Mouse (Mus musculus) cortical plate, adult 2 months (tissue): ENCODE measurements around the gene Gm5414. TPM values are rescaled to one million over a fixed set of nuclear protein-coding genes. Genes with fewer than 3 reads are reported as not detected.

Experiments used
- H3K27ac ChIP-seq: fragments of 200-500 bp; 2 replicates; pipeline ENCODE4 v1.5.1; 2012; ENCODE audit warnings: low read length, control low read depth, inconsistent platforms; ENCODE audit not compliant: insufficient read depth
- H3K4me1 ChIP-seq: fragments of 200-500 bp; 2 replicates; pipeline ENCODE4 v1.6.1; 2011; ENCODE audit warnings: low read length; ENCODE audit not compliant: control insufficient read depth, insufficient read depth
- H3K4me3 ChIP-seq: fragments of 200-500 bp; 2 replicates; pipeline ENCODE4 v1.5.1; 2011; ENCODE audit warnings: mild to moderate bottlenecking, low read length, control low read depth; ENCODE audit not compliant: insufficient read depth
- CTCF ChIP-seq: fragments of 200-500 bp; IDR thresholded peaks from 2 replicates; pipeline ENCODE4 v1.5.1; 2011; ENCODE audit warnings: mild to moderate bottlenecking, control low read depth, low read length; ENCODE audit not compliant: insufficient read depth; ENCODE audit errors: extremely low read depth
- POLR2A ChIP-seq: fragments of 200-500 bp; IDR thresholded peaks from 2 replicates; pipeline ENCODE4 v1.6.1; 2011; ENCODE audit warnings: mild to moderate bottlenecking, low read length, control low read depth; ENCODE audit not compliant: insufficient read depth; ENCODE audit errors: extremely low read depth
- polyA plus RNA-seq: library from polyadenylated mRNA; depleted of rRNA; stranded (reverse); fragments of >200 nt; gene quantifications from 2 replicates; pipeline ENCODE4 v1.2.3, GENCODE M21; 2012; rRNA removed

Gene Gm5414
- not detected in 2 replicates for polyA plus RNA-seq

DNA sequence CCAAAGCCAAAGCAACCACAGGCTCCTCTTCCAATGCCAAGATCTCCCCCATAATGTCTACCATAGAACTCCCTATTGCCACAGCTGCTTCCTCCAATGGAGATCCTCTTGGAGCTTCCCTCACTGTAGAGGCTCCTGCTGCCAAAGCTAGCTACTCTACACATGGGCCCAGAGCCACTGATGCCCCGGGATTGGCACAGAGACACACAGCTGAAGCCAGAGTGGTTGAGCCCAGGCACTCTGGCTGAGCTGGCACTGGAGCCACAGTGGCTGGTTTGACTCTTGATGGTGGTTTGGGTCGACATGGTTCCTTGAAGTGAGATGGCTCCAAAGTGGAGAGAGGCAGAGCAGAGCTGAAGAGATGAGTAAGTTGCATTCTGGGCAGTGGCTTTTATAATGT lies at the start of gene Gm5414:
TSS of gene Gm5414 (minus strand) at position 305 of the 400 bp plus-strand sequence.
- no peaks in the 10 kb centered on the region for H3K4me1 ChIP-seq
- TF ChIP-seq POLR2A (no peak), CTCF (no peak)
- no peak within 1 kb of the TSS for H3K27ac ChIP-seq
- H3K4me3 ChIP-seq = no peak within 1 kb of the TSS

DNA sequence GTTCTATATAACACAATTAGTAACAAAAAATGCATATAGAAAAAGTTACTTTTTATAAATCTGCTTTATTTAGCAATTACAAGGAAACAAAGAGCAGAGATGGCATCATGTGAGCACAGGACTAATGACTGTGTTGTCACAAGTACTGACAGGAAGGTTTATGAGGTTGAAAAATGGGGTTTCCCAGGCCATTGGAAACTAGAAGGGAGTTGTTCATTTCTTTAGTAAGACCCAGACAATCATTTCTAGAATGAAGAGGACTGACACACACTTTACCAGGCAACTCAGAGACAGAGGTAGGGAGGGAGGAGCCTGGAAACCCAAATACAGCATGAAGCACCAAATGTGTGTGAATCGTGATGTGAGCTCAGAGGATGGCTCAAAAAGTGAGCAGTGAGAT lies 48.0 kb upstream of the Gm5414 start:
- TF ChIP-seq CTCF = no peak
- no peak overlapping the region for H3K4me3 ChIP-seq
- H3K27ac ChIP-seq = no peak overlapping the region
- H3K4me1 ChIP-seq = no peaks in the 10 kb centered on the region

DNA sequence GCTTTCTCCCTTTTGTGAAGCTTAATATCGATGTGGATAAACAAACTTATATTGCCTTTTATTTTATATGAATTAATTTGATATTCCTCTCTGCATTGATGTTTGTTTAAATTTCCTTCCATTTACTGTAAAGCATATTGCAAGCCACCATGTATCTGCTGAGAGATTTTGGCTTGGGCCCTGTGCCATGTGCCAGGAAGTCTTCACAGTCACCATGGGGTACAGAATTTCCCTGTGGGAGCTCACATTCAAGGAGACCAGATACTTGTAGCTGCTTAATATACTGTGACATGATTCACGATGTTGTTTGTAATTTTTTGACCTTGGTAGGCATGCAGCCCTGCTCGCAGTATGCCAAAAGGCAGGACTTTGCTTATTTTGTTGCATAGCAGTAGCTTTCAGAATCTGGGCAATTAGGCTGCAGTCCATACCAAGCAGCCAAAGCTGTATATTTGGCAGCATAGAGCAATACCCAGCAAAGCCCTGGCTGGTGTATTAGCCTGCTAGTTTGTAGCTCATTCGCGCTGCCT lies 24.8 kb upstream of the Gm5414 start:
- TF ChIP-seq POLR2A (no peak), CTCF (no peak)
- Histone ChIP-seq H3K27ac (no peak overlapping the region), H3K4me3 (no peak overlapping the region), H3K4me1 (no peaks in the 10 kb centered on the region)

DNA sequence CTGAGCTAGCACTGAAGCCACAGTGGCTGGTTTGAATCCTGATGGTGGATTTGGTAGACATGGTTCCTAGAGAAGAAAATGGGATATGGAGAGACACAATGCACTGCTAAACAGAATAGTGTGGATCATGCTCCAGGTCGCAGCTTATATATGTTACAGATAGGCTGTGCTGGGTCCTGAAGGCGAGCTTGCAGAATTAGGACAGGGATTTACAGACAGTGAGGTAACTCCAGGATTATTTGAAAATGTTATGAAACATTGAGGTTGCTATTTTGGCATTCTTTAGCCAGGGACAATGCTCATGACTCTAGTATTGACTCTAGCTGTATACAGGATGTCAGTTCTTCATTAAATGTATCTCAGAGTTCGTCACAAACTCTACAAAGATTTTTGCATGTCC lies 19.3 kb upstream of the Gm5414 start, which contains the start of gene Gm5478:
TSS of gene Gm5478 (minus strand) at position 101 of the 400 bp plus-strand sequence.
- H3K4me1 ChIP-seq = no peaks in the 10 kb centered on the region
- TF ChIP-seq CTCF = no peak
- TF ChIP-seq POLR2A = no peak
- H3K27ac ChIP-seq = no peak within 1 kb of the TSS
- no peak within 1 kb of the TSS for H3K4me3 ChIP-seq

DNA sequence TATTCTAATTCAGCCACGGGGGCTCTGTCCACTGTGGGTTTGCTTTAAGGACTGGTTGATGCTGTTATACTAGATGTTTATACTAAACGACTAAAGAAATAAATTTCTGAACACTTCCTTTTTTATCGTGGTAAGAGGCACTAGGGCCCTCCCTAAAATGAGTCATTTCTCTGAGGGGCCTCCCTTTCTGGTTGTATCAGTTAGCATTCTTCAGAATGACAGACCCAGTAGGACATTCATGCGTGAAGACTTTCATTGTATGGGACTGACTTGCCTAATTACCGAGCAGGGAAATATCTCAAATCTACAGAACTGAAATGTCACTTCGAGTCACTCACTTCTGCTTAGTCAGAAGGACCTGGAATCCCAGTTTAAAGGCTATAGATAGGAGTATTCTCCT lies 28.9 kb downstream of the Gm5414 start:
- no peak overlapping the region for H3K27ac ChIP-seq
- no peak overlapping the region for H3K4me3 ChIP-seq
- H3K4me1 ChIP-seq = no peaks in the 10 kb centered on the region
- TF ChIP-seq CTCF (no peak), POLR2A (no peak)

DNA sequence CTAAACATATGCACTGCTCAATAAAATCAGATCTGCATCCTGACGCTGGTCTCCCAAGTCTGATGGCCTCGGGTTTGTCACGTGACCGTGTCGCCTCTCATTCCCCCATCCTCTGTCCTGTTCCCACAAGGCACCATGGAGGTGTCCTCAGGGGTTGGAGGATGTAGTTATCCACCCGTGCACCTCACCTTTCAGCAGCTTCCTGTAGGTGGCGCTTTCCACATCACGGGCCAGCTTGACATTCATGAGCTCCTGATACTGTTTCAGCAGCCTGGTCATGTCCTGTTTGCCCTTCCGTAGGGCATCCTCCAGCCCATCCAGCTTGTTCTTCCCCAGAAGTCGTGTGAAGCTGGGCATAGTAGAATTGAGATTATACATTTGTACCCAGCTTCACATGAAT lies 39.8 kb downstream of the Gm5414 start:
- no peaks in the 10 kb centered on the region for H3K4me1 ChIP-seq
- no peak overlapping the region for H3K4me3 ChIP-seq
- H3K27ac ChIP-seq = no peak overlapping the region
- TF ChIP-seq POLR2A (no peak), CTCF (no peak)

DNA sequence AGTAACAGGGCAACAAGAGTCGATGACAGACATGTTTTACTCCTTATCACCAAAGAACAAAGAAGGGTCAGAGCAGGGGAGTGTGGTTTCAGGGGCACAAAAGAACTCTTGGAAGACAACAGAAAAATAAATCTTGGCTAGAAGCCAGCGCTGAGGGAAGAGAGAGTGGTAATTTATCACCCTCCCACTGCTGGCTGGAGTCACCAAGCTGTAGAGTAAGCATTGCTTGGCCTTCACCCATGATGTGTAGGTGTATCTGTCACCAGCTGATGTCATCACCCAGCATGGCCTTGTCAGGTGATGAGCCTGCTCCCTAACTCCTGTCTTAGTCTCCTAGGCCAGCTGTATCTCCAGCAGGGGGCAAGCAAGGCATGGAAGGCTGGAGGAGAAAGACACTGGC lies 43.5 kb downstream of the Gm5414 start:
- Histone ChIP-seq H3K27ac (no peak overlapping the region), H3K4me1 (no peaks in the 10 kb centered on the region), H3K4me3 (no peak overlapping the region)
- TF ChIP-seq CTCF (no peak), POLR2A (no peak)

DNA sequence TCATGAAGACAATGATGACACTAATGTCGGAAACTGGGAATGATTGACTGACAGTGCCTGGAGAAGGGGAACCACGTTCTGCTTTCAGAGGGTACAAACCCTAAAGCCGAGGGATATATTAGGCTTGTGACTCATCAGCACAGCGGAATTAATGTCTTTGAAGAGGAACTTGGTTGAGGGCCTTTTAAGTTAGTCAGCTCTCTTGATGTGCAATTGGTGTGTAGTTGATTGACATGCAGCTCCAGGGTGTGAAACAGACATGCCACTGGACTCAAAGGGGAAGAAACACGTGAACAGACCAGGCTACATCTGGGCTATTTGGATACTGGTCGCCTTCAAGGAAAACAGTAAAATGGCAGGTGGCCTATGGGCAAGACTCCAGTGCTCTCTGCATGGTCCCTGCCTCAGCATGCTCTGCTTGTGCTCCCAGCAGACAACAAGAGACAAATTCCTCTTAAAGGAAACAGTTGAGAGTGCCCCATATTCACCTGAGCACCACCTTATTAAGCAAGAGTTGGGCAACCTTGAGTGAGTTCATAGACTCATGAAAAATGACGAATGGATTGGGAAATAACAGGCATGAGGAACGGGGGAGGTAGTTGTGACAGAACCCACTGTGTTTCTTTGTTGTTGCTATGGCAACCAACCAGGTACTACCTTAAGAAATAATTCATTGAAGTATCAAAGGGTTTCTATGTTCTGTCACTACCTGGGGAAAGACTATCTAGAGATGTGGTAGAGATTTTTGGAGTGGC lies 44.6 kb downstream of the Gm5414 start:
- no peak for TF ChIP-seq CTCF
- no peak for TF ChIP-seq POLR2A
- Histone ChIP-seq H3K4me3 (no peak overlapping the region), H3K4me1 (no peaks in the 10 kb centered on the region), H3K27ac (no peak overlapping the region)

DNA sequence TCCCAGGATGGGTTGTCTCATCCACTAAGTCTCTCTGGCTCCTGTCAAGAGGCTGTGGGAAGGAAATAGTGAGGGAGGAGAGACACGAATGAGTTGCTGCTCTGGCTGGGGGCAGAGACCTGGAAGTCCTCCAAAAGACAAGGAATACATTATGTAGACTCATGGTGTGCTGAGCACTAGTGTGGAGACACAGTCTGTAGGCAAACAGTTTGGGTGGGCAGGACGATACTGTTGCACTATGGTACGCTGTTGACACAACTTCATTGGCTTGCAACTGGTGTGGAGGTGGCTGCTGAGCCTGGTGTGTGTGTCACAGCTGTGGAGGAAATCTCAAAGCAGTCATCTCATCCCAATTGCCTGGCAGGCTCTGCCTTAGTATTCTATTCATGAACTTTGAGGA lies 46.3 kb downstream of the Gm5414 start:
- H3K27ac ChIP-seq = no peak overlapping the region
- TF ChIP-seq CTCF = no peak
- no peak for TF ChIP-seq POLR2A
- no peaks in the 10 kb centered on the region for H3K4me1 ChIP-seq
- no peak overlapping the region for H3K4me3 ChIP-seq

DNA sequence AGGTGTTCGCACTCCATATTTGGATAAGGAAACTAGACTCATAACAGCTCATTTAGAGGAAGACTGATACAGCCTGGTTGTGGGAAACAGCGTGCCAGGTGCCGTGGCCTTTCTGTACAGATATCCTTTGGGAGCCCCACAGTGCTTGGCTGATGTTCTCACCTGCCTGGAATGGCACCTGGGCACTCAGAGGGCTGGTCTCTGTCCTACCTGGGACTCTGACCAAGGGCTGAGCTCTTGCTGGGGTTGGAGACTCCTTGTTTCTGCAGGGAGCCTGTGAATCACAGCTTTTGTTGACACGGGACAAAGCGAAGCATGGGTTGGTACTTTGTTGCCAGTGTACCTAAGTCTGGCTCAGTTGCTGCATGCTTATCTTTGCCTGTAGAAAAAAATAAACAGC lies 52.5 kb downstream of the Gm5414 start:
- Histone ChIP-seq H3K4me3 (no peak overlapping the region), H3K4me1 (no peaks in the 10 kb centered on the region), H3K27ac (no peak overlapping the region)
- TF ChIP-seq CTCF (no peak), POLR2A (no peak)

Other genes with a start within 250 kb of the Gm5414 start
- 0.33 and 0.36 TPM in 2 replicates for gene Krt7, start 217.1 kb downstream of the Gm5414 start, polyA plus RNA-seq
- 0.09 TPM in 1 of 2 replicates, not detected in the other for gene Krt87, start 189.4 kb downstream of the Gm5414 start, polyA plus RNA-seq
- gene Krt88, start 180.4 kb downstream of the Gm5414 start, polyA plus RNA-seq = 0.13 TPM in 1 of 2 replicates, not detected in the other
- not detected in 2 replicates for gene Krt81, start 164.4 kb downstream of the Gm5414 start, polyA plus RNA-seq
- not detected in 2 replicates for gene Krt86, start 154.7 kb downstream of the Gm5414 start, polyA plus RNA-seq
- gene Krt83, start 136.7 kb downstream of the Gm5414 start, polyA plus RNA-seq = not detected in 2 replicates
- not detected in 2 replicates for gene Gm49425, start 110.9 kb downstream of the Gm5414 start, polyA plus RNA-seq
- gene Krt84, start 95.4 kb downstream of the Gm5414 start, polyA plus RNA-seq = not detected in 2 replicates
- gene Krt82, start 77.5 kb downstream of the Gm5414 start, polyA plus RNA-seq = not detected in 2 replicates
- 0.04 TPM in 1 of 2 replicates, not detected in the other for gene Krt90, start 65.2 kb downstream of the Gm5414 start, polyA plus RNA-seq
- not detected in 2 replicates for gene Krt75, start 54.3 kb downstream of the Gm5414 start, polyA plus RNA-seq
- not detected in 2 replicates for gene Gm5478, start 19.2 kb upstream of the Gm5414 start, polyA plus RNA-seq
- not detected in 2 replicates for gene Krt6b, start 52.1 kb upstream of the Gm5414 start, polyA plus RNA-seq
- not detected in 2 replicates for gene Krt6a, start 66.1 kb upstream of the Gm5414 start, polyA plus RNA-seq
- 0.11 TPM in 1 of 2 replicates, not detected in the other for gene Krt5, start 84.7 kb upstream of the Gm5414 start, polyA plus RNA-seq
- gene Krt71, start 114.9 kb upstream of the Gm5414 start, polyA plus RNA-seq = not detected in 2 replicates
- gene Krt72, start 158.3 kb upstream of the Gm5414 start, polyA plus RNA-seq = not detected in 2 replicates
- gene Krt73, start 174.2 kb upstream of the Gm5414 start, polyA plus RNA-seq = 1.4 and 1.5 TPM in 2 replicates
- 0.08 and 0.53 TPM in 2 replicates for gene Krt2, start 190.0 kb upstream of the Gm5414 start, polyA plus RNA-seq
- 2.8 and 3.9 TPM in 2 replicates for gene Krt1, start 222.6 kb upstream of the Gm5414 start, polyA plus RNA-seq
- 4.8 and 6.3 TPM in 2 replicates for gene Krt77, start 241.5 kb upstream of the Gm5414 start, polyA plus RNA-seq